Mouse (Mus musculus) cerebellum, postnatal 25 days (tissue): ENCODE results near the gene Tec.
A peak's percentile ranks its signal among the peaks of the same experiment; 100 is the strongest.

Experiments used
- DNase-seq, 2 experiments: peaks; one replicate each; pipeline ENCODE4 v3.0.0; 2021; ENCODE audit warnings: mixed read lengths in 2 of 2

Gene Tec

GRCm38 (mm10) chr5:72720587-72720986 lies 147.7 kb downstream of the Tec start:
- no peak for DNase-seq

GRCm38 (mm10) chr5:72710572-72711278 lies 157.6 kb downstream of the Tec start:
- DNase-seq = peak; percentile 44 to 73

GRCm38 (mm10) chr5:72709976-72710375 lies 158.3 kb downstream of the Tec start:
- no peak for DNase-seq

- no peak for DNase-seq
Observed at GRCm38 (mm10) chr5:72709451-72709850, 158.8 kb downstream of the Tec start.

- no peak for DNase-seq
Observed at GRCm38 (mm10) chr5:72706722-72707121, 161.6 kb downstream of the Tec start.

GRCm38 (mm10) chr5:72706095-72706494 lies 162.2 kb downstream of the Tec start:
- no peak for DNase-seq
